Mouse (Mus musculus): Measurements from ENCODE around the gene Lpp. TPM values are rescaled to one million over a fixed set of nuclear protein-coding genes. Genes with fewer than 3 reads are reported as not detected.
A peak's percentile ranks its signal among the peaks of the same experiment; 100 is the strongest.

Gene Lpp
- total RNA-seq, 4 experiments from 2014 or later = 6.2 to 7.6 (median 6.8) TPM

GRCm38 (mm10) chr16:24791387-24791786 is 398.1 kb downstream of the Lpp start:
- no peak for DNase-seq (ENCODE audit: low spot score in 2 of 2)

- no peak for DNase-seq (ENCODE audit: low spot score in 2 of 2)
Measured at GRCm38 (mm10) chr16:24791984-24792383, 398.7 kb downstream of the Lpp start.

DNA sequence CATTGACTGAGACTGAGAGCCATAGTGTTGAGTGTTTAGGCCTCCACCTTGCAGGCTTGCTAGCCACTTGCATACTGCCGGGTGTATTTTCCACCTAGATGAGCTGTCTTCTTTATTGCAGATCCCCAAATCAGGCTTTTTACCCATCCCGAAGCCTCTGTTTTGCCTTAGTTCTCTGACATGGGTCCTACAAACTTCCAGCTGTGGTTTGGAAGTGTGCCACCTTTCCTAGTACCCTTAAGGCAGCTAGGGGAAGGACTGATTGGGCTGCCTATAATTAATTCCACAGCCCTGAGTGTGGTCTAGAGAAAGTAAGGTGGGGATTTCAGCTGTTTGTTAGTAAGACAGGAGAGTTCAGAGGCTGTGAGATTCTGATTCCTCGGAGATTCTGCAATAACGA is 399.5 kb downstream of the Lpp start:
- DNase-seq (ENCODE audit: low spot score in 2 of 2) = no peak

- DNase-seq (ENCODE audit: low spot score in 2 of 2) = no peak
Measured at GRCm38 (mm10) chr16:24794665-24795064, 401.4 kb downstream of the Lpp start.

GRCm38 (mm10) chr16:24801355-24801754 is 408.0 kb downstream of the Lpp start:
- no peak for DNase-seq (ENCODE audit: low spot score in 2 of 2)

- no peak for DNase-seq (ENCODE audit: low spot score in 2 of 2)
Measured at GRCm38 (mm10) chr16:24801780-24802179, 408.5 kb downstream of the Lpp start.

DNA sequence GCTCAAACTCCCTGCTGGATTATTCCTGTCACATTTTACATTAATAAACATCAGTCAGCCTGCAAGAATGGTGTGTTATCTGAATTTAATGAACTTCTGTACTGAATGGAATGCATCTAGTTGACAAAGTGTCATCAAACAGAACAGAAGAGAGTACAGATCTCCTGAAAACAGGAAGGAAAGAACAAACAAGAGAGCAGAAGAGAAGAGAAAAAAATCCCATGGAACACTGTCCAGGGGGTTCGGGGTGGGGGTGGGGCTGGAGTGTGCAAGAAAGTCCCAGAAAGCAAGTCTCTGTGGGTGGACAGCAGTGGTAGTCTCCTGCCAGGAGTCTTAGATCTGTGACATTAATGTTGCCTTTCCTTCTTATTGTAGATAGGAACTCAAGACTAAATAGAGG is 412.8 kb downstream of the Lpp start:
- DNase-seq (ENCODE audit: low spot score in 2 of 2) = no peak

GRCm38 (mm10) chr16:24807565-24807964 is 414.3 kb downstream of the Lpp start:
- no peak for DNase-seq (ENCODE audit: low spot score in 2 of 2)

DNA sequence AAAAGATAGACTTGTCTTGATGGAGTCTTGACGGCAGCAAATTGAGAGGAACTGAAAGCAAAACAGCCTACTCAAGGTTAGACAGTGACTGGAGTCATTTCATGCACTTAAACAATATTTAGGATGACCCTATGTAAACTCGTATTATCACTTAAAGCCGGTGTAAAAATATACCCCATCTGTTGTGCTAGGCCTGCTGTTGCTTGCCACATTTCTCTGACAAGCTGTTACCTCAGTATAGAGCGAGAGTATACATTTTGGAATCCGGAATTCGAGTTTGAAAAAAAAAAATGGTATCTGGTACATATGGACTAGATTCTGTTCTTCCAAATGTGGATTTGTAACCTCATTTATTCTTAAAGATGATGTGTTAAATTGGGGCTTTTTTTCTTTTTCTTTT is 416.5 kb downstream of the Lpp start:
- no peak for DNase-seq (ENCODE audit: low spot score in 2 of 2)

- no peak for DNase-seq (ENCODE audit: low spot score in 2 of 2)
Measured at GRCm38 (mm10) chr16:24816621-24817020, 423.3 kb downstream of the Lpp start.

DNA sequence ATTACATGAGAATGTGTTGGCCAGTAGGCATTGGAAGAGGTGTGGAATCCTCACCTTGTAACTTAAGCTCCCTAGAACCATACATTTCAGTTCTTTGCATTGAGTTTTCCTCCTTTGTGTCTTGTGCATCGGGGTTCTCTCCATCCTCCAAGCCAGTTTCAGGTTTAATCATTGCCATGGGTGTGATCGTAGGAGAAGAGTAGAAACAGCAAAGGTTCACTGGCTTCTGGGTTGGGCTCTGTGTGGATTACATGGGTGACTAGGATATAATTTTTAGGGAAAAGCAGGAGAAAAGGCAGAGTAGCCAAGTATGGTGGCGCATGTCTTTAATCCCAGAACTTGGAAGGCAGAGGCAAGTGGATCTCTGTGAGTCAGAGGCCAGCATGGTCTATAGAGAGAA is 424.1 kb downstream of the Lpp start:
- no peak for DNase-seq (ENCODE audit: low spot score in 2 of 2)

- DNase-seq (ENCODE audit: low spot score in 2 of 2) = no peak
Measured at GRCm38 (mm10) chr16:24819127-24819526, 425.8 kb downstream of the Lpp start.

- peak in 1 of 2 experiments; percentile 14 for DNase-seq (ENCODE audit: low spot score in 2 of 2)
Measured at GRCm38 (mm10) chr16:24822182-24822875, 429.0 kb downstream of the Lpp start.

- no peak for DNase-seq (ENCODE audit: low spot score in 2 of 2)
Measured at GRCm38 (mm10) chr16:24822918-24823317, 429.6 kb downstream of the Lpp start.

DNA sequence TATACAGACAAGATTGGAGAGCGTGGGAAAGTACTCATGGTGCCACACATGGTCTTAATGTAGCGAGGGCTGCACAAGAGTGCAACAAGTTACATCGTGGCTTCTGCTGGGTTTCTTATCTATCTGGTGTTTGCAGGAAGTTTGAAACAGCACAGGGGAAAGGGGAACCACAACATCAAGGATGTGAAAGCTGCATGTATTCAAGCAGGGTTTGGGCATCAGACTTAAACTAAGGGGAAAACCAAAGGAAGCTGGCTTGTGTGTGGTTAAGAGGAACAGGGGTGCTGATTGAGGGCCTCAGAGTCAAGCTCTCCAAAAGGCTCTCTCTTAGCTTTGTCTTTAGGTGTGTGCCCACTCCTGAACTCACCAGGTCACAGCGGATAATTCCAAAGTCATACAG is 433.1 kb downstream of the Lpp start:
- DNase-seq (ENCODE audit: low spot score in 2 of 2) = no peak

- DNase-seq (ENCODE audit: low spot score in 2 of 2) = no peak
Measured at GRCm38 (mm10) chr16:24828207-24828803, 435.0 kb downstream of the Lpp start.

DNA sequence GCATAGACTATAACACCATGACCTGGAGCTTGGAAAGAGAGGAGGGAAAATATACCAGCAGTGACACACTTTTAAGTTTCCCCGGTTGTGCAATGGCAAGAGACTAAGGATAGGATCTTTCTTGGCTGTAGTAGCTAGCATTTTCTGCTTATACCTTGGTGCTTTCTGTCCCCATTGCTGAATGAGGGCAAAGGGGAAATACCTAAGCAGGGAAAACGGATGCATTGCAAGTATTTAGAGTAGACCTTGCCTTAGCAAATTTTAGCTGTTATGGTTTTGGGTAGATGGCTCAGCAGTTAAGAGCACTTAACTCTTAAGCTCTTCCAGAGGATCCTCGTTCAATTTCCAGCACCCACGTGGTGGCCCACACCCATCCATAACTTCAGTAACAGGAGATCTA is 436.6 kb downstream of the Lpp start:
- no peak for DNase-seq (ENCODE audit: low spot score in 2 of 2)

DNA sequence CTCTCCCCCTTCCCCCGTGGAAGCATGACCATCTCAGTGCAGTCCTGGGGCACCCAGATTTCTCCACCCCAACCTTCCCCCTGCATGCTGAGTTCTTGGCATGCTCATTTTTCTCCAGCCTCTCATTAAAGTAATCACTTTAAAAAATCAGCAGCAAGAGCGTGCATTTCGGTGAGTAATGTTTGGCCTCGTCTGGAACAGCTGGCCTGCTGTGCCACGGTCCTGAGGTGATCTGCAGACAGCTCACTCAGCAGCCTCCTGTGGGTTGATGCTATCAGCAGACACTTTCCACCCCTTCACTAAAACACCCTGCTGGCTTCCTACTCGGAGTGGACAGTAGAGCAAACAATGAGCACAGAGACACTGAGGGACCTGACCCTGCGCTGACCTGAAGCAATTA is 437.6 kb downstream of the Lpp start:
- DNase-seq (ENCODE audit: low spot score in 2 of 2) = no peak

- DNase-seq (ENCODE audit: low spot score in 2 of 2) = no peak
Measured at GRCm38 (mm10) chr16:24833221-24833620, 439.9 kb downstream of the Lpp start.

DNA sequence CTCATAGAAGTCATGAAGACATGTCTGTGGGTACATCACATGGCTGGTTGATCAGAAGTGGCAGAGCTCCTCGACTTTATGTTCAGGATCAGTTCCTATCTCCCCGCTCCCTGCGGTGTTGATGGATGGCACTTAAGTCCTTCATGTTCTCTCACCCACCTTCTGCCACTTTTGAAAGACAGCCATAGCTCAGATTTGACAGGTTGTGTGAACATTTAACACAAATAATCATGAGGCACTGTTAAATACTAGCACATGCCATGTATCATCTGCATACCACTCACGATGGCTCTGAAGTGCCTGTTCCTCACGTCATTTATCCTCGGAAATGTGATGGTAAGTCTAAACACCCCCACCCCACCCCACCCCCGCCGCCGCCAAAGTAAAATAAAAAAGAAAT is 441.2 kb downstream of the Lpp start:
- DNase-seq (ENCODE audit: low spot score in 2 of 2) = no peak

- no peak for DNase-seq (ENCODE audit: low spot score in 2 of 2)
Measured at GRCm38 (mm10) chr16:24836550-24836949, 443.2 kb downstream of the Lpp start.

- DNase-seq (ENCODE audit: low spot score in 2 of 2) = no peak
Measured at GRCm38 (mm10) chr16:24839018-24839417, 445.7 kb downstream of the Lpp start.

GRCm38 (mm10) chr16:24840073-24840472 is 446.8 kb downstream of the Lpp start:
- DNase-seq (ENCODE audit: low spot score in 2 of 2) = no peak
